Mouse (Mus musculus) midbrain, embryonic 14.5 days (tissue): Measurements from ENCODE around the gene BC049352. TPM values are rescaled to one million over a fixed set of nuclear protein-coding genes. Genes with fewer than 3 reads are reported as not detected.

Source experiments
- ATAC-seq: fragments of 200-750 bp; cut with Nextera tagmentation; 2 replicates; pipeline ENCODE4 v1.8.0; 2017; ENCODE audit warnings: moderate number of reproducible peaks, moderate library complexity; ENCODE audit not compliant: low FRiP score, low TSS enrichment
- DNase-seq: peaks from one replicate; pipeline ENCODE4 v3.0.0-alpha.2; 2015
- H3K27ac ChIP-seq: fragments of 300-500 bp; sonication (generic); replicated peaks from 2 replicates; pipeline ENCODE4 v1.5.1; 2014; ENCODE audit warnings: mild to moderate bottlenecking, low read depth, low read length, moderate library complexity
- H3K27me3 ChIP-seq: fragments of 300-500 bp; sonication (generic); 2 replicates; pipeline ENCODE4 v1.6.1; 2014; ENCODE audit warnings: low read length, control low read depth, mixed read lengths; ENCODE audit not compliant: control insufficient read depth, insufficient read depth
- H3K36me3 ChIP-seq: fragments of 300-500 bp; sonication (generic); 2 replicates; pipeline ENCODE4 v1.6.1; 2014; ENCODE audit warnings: low read length, control low read depth; ENCODE audit not compliant: control insufficient read depth, insufficient read depth
- H3K4me1 ChIP-seq: fragments of 300-500 bp; sonication (generic); 2 replicates; pipeline ENCODE4 v1.6.1; 2014; ENCODE audit warnings: mild to moderate bottlenecking, antibody characterized with exemption, low read length, control low read depth; ENCODE audit not compliant: control insufficient read depth, insufficient read depth
- H3K4me2 ChIP-seq: fragments of 300-500 bp; sonication (generic); 2 replicates; pipeline ENCODE4 v1.6.1; 2014; ENCODE audit warnings: mild to moderate bottlenecking, low read length, moderate library complexity
- H3K4me3 ChIP-seq: fragments of 300-500 bp; sonication (generic); replicated peaks from 2 replicates; pipeline ENCODE4 v1.5.1; 2014; ENCODE audit warnings: low read depth, low read length
- H3K9ac ChIP-seq: fragments of 300-500 bp; sonication (generic); replicated peaks from 2 replicates; pipeline ENCODE4 v1.6.1; 2014; ENCODE audit warnings: mild to moderate bottlenecking, low read length, moderate library complexity
- H3K9me3 ChIP-seq: fragments of 300-500 bp; sonication (generic); 2 replicates; pipeline ENCODE4 v1.6.1; 2016; ENCODE audit warnings: low read length, control low read depth, mixed read lengths; ENCODE audit not compliant: control insufficient read depth
- WGBS: fragments of 180-500 bp; shearing (Covaris S2); extraction: QIAGEN DNeasy Blood & Tissue Kit; methylation state at CpG from one replicate; pipeline ENCODE4 v1.1.7; 2014; 5-methylcytosine and 5-hydroxymethylcytosine counted together
- polyA plus RNA-seq: library from polyadenylated mRNA; unstranded; fragments of >200 nt; fragmentation: Nextera tagmentation; extraction: Ambion mirVana; gene quantifications from 2 replicates; pipeline ENCODE4 v1.2.1, GENCODE M21; 2014

Gene BC049352
- polyA plus RNA-seq, 1 experiment from 2014 or later = not detected

GRCm38 (mm10) chr9:45219644-45220043 lies 37.8 kb downstream of the BC049352 start:
- no peak for ATAC-seq
- no peaks in the 10 kb centered on the region for H3K9me3 ChIP-seq
- no peak overlapping the region for H3K4me2 ChIP-seq
- no peak overlapping the region for H3K27ac ChIP-seq
- DNase-seq = no peak
- no peaks in the 10 kb centered on the region for H3K27me3 ChIP-seq
- H3K4me3 ChIP-seq = no peak overlapping the region
- no peaks in the 10 kb centered on the region for H3K36me3 ChIP-seq
- H3K4me1 ChIP-seq = no peaks in the 10 kb centered on the region
- WGBS = 89% methylated on average over 3 of the region's 3 CpGs
- no peak overlapping the region for H3K9ac ChIP-seq

GRCm38 (mm10) chr9:45221567-45221966 lies 39.8 kb downstream of the BC049352 start:
- no peak overlapping the region for H3K27ac ChIP-seq
- H3K4me1 ChIP-seq = no peaks in the 10 kb centered on the region
- H3K36me3 ChIP-seq = no peaks in the 10 kb centered on the region
- H3K9me3 ChIP-seq = no peaks in the 10 kb centered on the region
- DNase-seq = peak; percentile 96
- 18% methylated on average over 6 of the region's 6 CpGs for WGBS
- ATAC-seq = no peak
- H3K9ac ChIP-seq = no peak overlapping the region
- no peaks in the 10 kb centered on the region for H3K27me3 ChIP-seq
- H3K4me2 ChIP-seq = no peak overlapping the region
- no peak overlapping the region for H3K4me3 ChIP-seq

GRCm38 (mm10) chr9:45229359-45229758 lies 47.6 kb downstream of the BC049352 start:
- Histone ChIP-seq H3K9ac (no peak overlapping the region), H3K9me3 (no peaks in the 10 kb centered on the region), H3K4me2 (no peak overlapping the region), H3K4me3 (no peak overlapping the region), H3K4me1 (no peaks in the 10 kb centered on the region), H3K36me3 (no peaks in the 10 kb centered on the region), H3K27me3 (no peaks in the 10 kb centered on the region), H3K27ac (no peak overlapping the region)
- WGBS = 87% methylated on average over 8 of the region's 8 CpGs
- ATAC-seq (no peak), DNase-seq (no peak)

- no peak overlapping the region for H3K4me3 ChIP-seq
- H3K27ac ChIP-seq = no peak overlapping the region
- no peak for ATAC-seq
- no peak overlapping the region for H3K9ac ChIP-seq
- H3K4me2 ChIP-seq = no peak overlapping the region
- DNase-seq = no peak
- H3K27me3 ChIP-seq = no peaks in the 10 kb centered on the region
- no peaks in the 10 kb centered on the region for H3K4me1 ChIP-seq
- H3K9me3 ChIP-seq = no peaks in the 10 kb centered on the region
- WGBS = 88% methylated on average over 6 of the region's 6 CpGs
- H3K36me3 ChIP-seq = no peaks in the 10 kb centered on the region
Measured at GRCm38 (mm10) chr9:45235668-45236227, 53.9 kb downstream of the BC049352 start.

- H3K4me3 ChIP-seq = no peak overlapping the region
- H3K27ac ChIP-seq = no peak overlapping the region
- no peaks in the 10 kb centered on the region for H3K36me3 ChIP-seq
- no peak overlapping the region for H3K9ac ChIP-seq
- ATAC-seq (no peak), DNase-seq (no peak)
- H3K4me1 ChIP-seq = no peaks in the 10 kb centered on the region
- H3K4me2 ChIP-seq = no peak overlapping the region
- H3K27me3 ChIP-seq = no peaks in the 10 kb centered on the region
- WGBS = 43% methylated on average over 7 of the region's 7 CpGs
- H3K9me3 ChIP-seq = no peaks in the 10 kb centered on the region
Measured at GRCm38 (mm10) chr9:45236744-45237143, 54.9 kb downstream of the BC049352 start.

- Histone ChIP-seq H3K4me3 (no peak overlapping the region), H3K4me1 (no peaks in the 10 kb centered on the region), H3K4me2 (no peak overlapping the region), H3K36me3 (no peaks in the 10 kb centered on the region), H3K9me3 (no peaks in the 10 kb centered on the region), H3K9ac (no peak overlapping the region), H3K27ac (no peak overlapping the region), H3K27me3 (no peaks in the 10 kb centered on the region)
- DNase-seq = no peak
- no peak for ATAC-seq
- WGBS = 81% methylated on average over 5 of the region's 5 CpGs
Measured at GRCm38 (mm10) chr9:45241397-45241796, 59.6 kb downstream of the BC049352 start.

- no peak overlapping the region for H3K4me2 ChIP-seq
- no peaks in the 10 kb centered on the region for H3K4me1 ChIP-seq
- no peak overlapping the region for H3K4me3 ChIP-seq
- DNase-seq (no peak), ATAC-seq (no peak)
- H3K27me3 ChIP-seq = no peaks in the 10 kb centered on the region
- H3K36me3 ChIP-seq = no peaks in the 10 kb centered on the region
- H3K9me3 ChIP-seq = no peaks in the 10 kb centered on the region
- H3K9ac ChIP-seq = no peak overlapping the region
- WGBS = 86% methylated on average over 1 of the region's 1 CpGs
- no peak overlapping the region for H3K27ac ChIP-seq
Measured at GRCm38 (mm10) chr9:45245432-45245831, 63.6 kb downstream of the BC049352 start.

GRCm38 (mm10) chr9:45246060-45246459 lies 64.3 kb downstream of the BC049352 start:
- H3K4me3 ChIP-seq = no peak overlapping the region
- DNase-seq (no peak), ATAC-seq (no peak)
- H3K27ac ChIP-seq = no peak overlapping the region
- H3K4me2 ChIP-seq = no peak overlapping the region
- H3K9me3 ChIP-seq = no peaks in the 10 kb centered on the region
- no peaks in the 10 kb centered on the region for H3K36me3 ChIP-seq
- H3K4me1 ChIP-seq = no peaks in the 10 kb centered on the region
- no peak overlapping the region for H3K9ac ChIP-seq
- WGBS = 90% methylated on average over 6 of the region's 6 CpGs
- no peaks in the 10 kb centered on the region for H3K27me3 ChIP-seq

GRCm38 (mm10) chr9:45247536-45247935 lies 65.7 kb downstream of the BC049352 start:
- no peak overlapping the region for H3K27ac ChIP-seq
- H3K9ac ChIP-seq = no peak overlapping the region
- no peaks in the 10 kb centered on the region for H3K36me3 ChIP-seq
- ATAC-seq (no peak), DNase-seq (no peak)
- H3K27me3 ChIP-seq = no peaks in the 10 kb centered on the region
- 77% methylated on average over 2 of the region's 2 CpGs for WGBS
- H3K9me3 ChIP-seq = no peaks in the 10 kb centered on the region
- H3K4me2 ChIP-seq = no peak overlapping the region
- H3K4me1 ChIP-seq = no peaks in the 10 kb centered on the region
- no peak overlapping the region for H3K4me3 ChIP-seq
